Mouse (Mus musculus) bone marrow, adult 2 months (tissue): ENCODE measurements around the gene Arntl2.
"Not testable (repeated sequence)": the region's sequence is repeated elsewhere in the genome, so short reads cannot be mapped to it uniquely, and the experiment has no call there.

Source experiments
- CTCF ChIP-seq: fragments of 200-500 bp; IDR thresholded peaks from 2 replicates; pipeline ENCODE4 v1.5.1; 2011; ENCODE audit warnings: low read length, control low read depth; ENCODE audit not compliant: control insufficient read depth, insufficient read depth
- POLR2A ChIP-seq: fragments of 200-500 bp; IDR thresholded peaks from 2 replicates; pipeline ENCODE4 v1.6.1; 2011; ENCODE audit warnings: low read depth, mild to moderate bottlenecking, control low read depth, low read length, borderline replicate concordance; ENCODE audit not compliant: control insufficient read depth

DNA sequence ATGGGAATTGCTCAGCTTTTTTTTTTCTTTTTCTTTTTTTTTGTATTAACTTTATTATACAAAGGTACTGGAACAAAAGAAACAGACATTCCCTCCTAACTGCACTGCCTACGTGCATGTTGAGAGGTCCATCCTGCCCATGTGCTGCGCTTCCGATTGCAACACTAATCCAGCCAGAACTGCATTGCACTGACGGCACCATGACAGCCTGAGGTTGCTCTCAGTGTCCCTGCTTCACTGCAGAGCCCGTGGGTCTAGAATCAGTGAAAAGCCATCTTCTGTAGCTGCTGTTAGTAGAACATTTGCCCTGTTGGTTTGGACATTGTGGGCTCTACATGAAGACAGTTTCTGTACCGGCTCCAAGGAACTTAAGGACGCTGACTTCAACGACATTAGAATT lies 20.0 kb upstream of the Arntl2 start:
- not testable (repeated sequence) for TF ChIP-seq CTCF, POLR2A
